Mouse (Mus musculus) adrenal gland, adult 2 months (tissue): Measurements from ENCODE around the gene Zfhx2. TPM values are rescaled to one million over a fixed set of nuclear protein-coding genes. Genes with fewer than 3 reads are reported as not detected.
"Not testable (repeated sequence)": the region's sequence is repeated elsewhere in the genome, so short reads cannot be mapped to it uniquely, and the experiment has no call there.

ENCODE experiments used
- DNase-seq: peaks from one replicate; pipeline ENCODE4 v3.0.0; 2021
- polyA plus RNA-seq: library from polyadenylated mRNA; depleted of rRNA; stranded (reverse); fragments of >200 nt; gene quantifications from 2 replicates; pipeline ENCODE4 v1.2.3, GENCODE M21; 2012; rRNA removed
- total RNA-seq, 2 experiments: library from RNA; stranded (reverse); gene quantifications; 2 replicates each; pipeline ENCODE4 v1.2.3; 2021

The Zfhx2 gene
- total and polyA plus RNA-seq, 3 experiments, result 4.2 to 7.3 (median 6.3) TPM

DNA sequence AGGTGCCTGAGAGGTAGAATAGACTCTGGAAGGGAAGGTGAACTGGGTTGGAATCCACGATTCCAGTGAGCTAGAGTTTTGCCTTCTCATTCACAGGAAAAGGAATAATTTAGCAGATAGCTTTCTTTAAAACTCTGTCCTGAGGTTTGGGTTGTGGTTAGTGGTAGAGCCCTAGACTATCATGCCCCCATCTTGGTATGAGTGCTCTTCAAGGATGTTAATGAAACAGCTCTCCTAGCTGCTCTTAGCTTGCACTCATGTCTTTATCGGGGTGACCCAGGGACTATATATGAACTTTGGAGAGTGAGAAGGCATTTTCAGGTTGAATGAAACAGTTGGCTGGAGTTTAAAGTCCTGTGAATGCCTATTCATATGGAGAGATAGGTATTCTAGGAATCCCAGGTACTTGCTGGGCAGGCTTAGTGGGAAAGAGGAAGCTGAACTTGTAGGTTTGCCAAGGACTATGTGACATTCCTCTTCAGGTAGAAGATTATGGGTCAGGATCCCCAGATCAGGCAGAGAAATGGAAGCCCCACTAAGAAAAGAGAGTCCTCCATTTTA is 44.1 kb downstream of the Zfhx2 start:
- DNase-seq, result no peak

DNA sequence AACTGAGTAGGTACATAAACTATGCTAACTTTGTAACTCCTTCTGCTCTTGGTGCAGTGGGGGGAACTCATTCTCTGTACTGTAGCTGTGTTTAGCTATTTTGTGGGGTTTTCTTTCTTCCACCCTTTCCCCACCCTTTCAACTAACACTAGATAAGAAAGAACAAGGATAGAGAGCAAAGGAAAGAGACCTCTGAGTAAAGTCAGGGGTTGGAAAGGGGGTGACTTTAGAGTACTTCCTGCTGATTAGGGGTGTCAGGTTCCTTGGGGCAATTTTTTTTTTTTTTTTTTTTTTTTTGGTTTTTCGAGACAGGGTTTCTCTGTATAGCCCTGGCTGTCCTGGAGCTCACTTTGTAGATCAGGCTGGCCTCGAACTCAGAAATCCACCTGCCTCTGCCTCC is 48.4 kb downstream of the Zfhx2 start:
- not testable (repeated sequence) for DNase-seq

DNA sequence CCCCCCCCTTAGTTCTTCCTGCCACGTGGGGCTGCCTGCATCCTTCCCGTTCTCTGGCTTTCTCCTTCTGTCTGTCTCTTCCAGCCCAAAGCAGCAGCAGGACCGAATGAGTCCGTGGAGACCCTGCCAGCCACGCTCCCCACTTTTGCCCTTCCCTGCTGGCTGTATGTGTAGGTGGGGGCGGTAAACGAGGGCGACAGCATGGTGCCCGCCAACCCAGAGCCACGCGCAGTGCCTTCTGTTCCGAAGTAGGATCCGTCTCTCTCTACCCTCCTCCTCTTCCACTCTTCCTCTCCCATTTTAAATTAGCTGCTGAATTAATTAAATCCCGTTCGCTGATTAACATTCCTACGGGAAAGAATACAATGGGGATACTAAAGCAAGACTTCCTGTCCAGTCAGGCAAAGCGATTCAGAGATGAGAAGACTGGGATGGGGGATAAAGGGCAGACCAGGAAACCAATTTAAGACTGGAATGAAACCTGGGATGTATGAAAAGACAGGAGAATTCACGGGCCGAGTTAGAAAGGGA is 59.4 kb downstream of the Zfhx2 start:
- no peak for DNase-seq

DNA sequence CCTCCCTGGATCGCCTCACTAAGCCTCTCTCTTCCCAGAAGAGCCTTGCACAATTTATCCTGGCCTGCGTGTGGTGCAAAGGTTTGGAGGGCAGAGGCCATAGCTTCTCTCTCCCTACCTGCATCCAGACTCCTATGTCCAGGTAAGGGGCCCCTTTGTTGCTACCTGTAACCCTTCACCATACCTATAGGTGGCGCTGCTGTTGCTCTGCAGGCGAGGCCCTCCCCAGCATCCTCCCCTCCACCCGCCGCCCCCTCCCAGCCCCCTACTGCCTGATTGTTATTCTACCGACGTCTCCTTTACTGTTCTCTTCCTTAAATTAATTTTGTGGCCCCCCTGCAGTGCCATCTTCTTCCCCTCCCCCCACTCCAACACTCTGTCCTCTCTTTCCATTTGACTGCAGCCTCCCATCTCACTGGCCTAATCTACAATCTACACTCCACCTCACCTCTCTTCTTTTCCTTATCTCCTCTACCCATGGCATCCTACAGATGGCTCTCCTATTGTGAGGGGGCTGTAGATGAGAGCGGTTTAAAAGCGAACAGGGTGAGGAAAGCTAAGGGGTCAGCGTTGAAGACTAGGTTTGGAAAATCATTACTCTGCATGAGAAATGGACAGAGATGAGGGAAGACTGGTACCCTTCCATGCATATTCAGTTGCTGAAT is 63.0 kb downstream of the Zfhx2 start:
- no peak for DNase-seq

DNA sequence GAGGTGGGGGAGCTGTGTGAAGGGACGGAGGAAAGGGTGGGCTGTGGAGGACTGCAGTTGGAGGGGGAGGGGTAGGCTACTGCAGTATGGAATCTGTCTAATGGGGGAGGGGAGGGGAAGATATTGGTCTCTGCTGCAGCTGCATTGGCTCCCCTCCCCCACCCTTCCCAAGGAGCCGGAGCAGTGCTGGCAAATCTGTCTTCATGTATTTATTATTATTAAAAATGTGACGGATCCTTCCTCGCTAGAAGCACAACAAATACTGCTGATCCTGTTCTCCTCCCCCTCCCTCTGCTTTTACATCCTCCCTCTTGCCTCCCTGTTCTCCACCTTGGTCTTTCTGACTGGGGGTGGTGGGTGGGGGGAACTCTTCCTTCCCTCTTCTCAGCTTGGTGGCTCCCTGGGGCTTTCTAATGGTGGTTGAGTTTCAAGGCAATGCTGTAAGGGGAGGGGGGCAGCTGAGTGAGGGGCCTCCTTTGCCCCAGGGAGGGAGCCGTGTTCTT is 63.7 kb downstream of the Zfhx2 start:
- DNase-seq, result no peak

DNA sequence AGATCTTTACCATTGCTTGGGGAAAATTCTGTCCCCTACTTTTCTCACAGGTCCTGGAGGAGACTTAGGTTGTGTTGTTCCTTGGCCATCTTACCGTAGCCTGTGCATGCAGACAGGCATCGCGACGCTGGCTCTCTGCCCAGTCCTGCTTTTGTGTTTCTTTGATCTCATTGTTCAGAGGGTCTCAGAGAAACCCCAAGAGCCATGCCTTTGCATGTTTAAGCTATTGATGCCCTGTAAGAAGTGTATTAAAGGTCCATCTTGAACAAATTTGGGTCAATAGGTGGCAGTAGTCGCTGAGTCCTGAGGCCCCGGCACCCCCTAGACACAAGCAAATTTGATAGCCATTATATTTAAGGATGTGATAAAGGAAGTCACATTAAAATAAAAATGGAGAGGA is 64.5 kb downstream of the Zfhx2 start:
- no peak for DNase-seq

DNA sequence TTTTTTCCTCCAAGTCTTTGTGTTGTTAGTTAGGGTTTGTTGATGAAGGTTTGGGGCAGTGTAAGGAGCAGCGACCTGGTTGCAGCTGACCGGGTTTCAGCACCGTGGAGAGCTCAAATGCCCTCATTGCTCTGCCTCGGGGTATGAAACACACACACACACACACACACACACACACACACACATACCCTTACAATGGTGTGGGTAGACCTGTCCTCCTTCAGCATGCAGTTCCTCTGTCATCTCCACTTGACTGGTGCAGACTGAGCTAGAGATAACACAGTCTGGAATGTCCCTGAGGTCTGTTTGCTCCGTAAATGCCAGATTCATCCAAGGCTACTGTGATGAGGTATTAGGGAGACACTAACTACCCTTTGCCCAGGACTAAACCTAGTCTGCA is 64.9 kb downstream of the Zfhx2 start:
- peak; percentile 28 for DNase-seq

DNA sequence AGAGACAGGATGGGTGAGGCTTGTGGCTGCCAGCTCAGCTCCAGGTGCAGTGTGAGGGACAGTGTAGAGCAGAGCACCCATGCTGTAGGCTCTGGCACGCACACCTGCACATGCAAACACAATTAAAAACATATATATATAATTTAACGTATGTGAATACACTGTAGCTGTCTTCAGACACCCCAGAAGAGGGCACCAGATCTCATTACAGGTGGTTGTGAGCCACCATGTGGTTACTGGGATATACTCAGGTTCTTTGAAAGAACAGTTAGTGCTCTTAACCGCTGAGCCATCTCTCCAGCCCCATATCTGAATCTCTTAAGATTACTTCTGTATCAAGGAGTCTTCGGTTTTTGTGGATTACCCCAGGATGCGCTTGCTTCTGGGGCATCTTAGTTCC is 66.6 kb downstream of the Zfhx2 start:
- DNase-seq, result no peak

DNA sequence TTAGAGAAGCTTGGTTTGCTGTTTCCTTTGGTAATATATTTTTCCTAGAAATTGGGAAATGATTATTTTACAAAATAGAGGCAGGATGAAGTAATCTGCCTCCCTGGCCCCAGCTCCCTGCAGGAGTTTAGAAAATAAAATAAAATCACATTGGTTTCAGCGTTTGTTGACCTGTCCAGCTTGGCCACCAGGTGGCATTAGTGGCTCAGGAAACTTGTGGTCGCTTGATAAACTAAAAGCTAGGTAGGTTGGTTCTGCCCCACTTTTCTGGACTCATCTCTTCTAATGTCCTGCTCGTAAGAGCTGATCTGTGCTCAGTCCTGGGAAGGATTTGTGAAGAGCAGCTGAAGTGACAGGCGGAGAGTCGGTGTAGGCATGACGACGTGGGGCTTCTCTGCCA is 67.9 kb downstream of the Zfhx2 start:
- DNase-seq, result peak; percentile 46

DNA sequence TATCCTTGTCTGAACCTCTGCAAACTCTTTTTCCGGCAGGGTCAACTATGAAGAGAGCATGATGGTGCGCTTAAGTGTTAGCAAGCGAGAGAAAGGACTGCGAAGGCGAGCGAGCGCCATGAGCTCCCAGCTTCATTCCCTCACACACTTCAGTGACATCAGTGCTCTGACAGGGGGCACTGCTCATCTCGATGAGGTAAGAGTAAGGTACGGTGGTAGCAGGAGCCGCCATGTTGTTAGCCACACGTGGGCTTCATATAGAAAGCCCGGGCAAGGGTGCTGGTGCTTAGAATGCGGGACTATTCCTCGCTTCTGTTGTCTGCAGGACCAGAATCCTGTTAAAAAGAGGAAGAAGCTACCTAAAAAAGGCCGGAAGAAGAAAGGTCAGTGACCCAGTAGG is 69.1 kb downstream of the Zfhx2 start:
- no peak for DNase-seq

DNA sequence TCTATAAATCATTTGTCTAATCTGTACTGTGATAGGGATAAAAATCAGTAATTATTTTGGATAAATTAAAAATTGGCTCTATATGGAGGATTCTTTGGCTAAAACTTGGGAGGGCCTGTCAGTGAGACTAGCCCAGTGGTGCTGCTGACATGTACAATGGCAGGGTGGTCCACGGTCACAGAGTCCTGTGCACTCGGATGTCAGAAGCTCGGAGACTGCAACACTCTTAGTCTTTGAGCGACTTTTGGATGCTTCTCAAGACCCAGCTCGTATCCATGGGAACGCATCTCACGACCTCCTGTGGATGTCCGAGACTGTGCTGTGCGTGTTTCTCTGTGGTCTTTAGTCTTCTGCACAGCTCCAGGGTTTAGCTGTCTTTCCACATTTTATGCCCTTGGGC is 71.7 kb downstream of the Zfhx2 start:
- no peak for DNase-seq

DNA sequence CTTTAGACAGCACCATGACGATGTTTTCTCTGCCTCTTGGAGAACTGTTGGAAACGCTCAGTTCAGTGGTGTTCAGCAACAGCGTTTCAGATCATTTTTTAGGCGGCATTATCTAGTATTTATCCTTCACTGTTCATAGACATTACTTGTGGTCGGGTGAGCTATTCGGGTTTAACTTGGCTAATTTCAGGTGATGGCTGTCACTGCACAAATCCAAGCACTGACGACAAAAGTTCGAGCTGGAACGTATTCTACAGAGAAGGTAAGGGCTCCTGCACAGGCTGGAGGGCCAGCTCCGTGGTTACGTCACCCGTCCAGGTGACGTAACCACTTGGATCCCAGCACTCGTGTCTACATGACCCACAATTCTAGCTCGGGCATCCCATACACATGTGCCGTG is 75.2 kb downstream of the Zfhx2 start:
- DNase-seq, result no peak

DNA sequence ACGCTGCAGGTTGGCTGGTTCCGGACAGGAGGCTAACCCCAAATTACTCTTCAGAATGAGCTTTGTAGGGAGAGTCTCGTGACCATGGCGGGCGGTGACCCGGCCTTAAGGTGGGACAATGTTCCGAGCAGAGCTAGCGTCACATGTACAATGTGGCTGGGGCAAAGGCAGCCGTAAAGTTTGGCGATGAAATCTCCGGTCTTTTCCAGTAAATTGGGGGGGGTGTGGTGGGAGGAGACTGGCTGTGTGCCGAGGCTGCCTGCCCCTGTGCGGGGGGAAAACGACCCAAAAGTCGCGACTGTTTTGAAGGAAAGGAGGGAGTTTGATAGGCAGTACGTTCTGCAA is 76.4 kb downstream of the Zfhx2 start:
- no peak for DNase-seq

DNA sequence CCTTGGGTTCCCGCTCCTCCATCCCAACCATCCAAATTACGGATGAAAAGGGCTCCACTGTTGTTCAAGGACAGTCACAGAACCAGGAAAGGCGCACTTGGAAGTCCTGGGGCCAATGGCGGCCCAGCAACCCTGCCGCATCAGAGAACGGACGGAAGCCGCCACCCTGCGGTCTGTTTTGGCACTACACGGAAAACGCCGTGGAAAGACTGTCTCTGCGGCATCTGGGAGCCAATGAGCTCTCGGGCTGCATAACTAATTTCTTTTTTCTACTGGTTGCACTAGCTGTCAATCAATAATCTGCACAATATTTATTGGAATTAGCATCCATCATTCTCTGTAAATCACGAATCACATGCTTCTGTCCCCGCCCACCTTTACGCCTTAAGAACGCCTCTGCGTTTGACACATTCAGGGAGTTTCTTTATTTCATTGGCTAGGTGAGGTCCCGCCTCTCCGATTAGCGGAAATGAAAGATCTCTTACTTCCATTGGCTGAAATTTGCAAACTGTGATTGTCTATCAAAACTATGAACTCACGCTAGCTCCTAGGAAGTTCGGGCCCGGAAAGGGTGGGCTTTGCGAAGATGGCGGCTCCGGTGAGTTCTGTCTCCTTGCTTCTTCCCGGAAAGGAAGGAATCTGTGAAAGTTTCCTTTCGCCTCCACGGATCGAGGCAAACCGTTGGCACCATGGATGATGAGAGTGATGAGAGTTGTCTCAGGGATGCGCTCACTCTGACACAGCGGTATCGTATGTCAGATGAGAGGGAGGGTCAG is 76.9 kb downstream of the Zfhx2 start, which contains the start of gene Ngdn:
Gene Ngdn, plus strand, starts transcription at position 464 of the 776 bp plus-strand sequence.
- peak; percentile 99 for DNase-seq

DNA sequence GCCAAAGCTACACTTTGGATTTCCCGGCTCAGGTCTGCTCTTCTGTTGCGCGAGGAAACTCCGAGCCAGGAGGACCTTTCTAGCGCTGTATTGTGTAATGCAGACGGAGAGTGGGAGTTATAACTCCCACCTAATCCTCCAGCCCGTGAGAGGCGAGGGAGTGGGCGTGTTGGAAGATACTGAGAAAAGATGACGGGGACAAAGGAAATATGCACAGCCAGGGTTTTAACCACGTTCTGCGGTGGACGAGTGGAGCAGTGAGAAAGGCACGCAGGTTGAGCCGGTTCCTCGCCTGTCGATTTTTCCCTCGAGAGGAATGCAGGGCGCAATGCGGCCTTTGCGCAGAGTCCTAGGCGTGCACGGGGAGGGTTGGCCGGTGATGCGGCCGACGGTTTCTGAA is 77.5 kb downstream of the Zfhx2 start:
- DNase-seq, result no peak

DNA sequence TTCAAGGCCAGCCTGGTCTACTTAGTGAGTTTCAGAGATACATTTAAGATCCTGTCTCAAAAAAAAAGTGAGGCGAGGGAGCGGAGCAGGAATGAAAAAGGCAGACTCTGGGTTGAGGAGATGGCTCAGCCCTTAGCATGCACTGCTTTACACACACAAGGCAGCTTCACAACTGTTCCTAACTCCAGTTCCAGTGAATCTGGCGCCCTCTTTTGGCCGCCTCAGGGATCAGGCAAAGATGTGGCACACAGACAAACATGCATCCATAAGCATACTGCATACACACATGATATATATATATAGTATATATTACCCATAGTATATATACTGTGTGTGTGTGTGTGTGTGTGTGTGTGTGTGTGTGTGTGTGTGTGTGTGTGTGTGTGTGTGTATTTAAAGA is 81.0 kb downstream of the Zfhx2 start:
- no peak for DNase-seq

Other genes starting within 250 kb of the Zfhx2 start
- 10 to 100 TPM; 12.1 to 18.8 TPM for gene Homez, start 221.4 kb downstream of the Zfhx2 start, total RNA-seq
- 3.5 and 4.1 TPM in 2 replicates for gene Homez, start 221.4 kb downstream of the Zfhx2 start, polyA plus RNA-seq
- 10 to 100 TPM; 13.0 to 19.6 TPM for gene Ppp1r3e, start 214.8 kb downstream of the Zfhx2 start, total RNA-seq
- gene Ppp1r3e, start 214.8 kb downstream of the Zfhx2 start, polyA plus RNA-seq, result 41.8 and 45.9 TPM in 2 replicates
- gene Bcl2l2, start 208.9 kb downstream of the Zfhx2 start, total RNA-seq, result 10 to 100 TPM; 42.6 to 57.7 TPM
- gene Bcl2l2, start 208.9 kb downstream of the Zfhx2 start, polyA plus RNA-seq, result 43.3 and 45.1 TPM in 2 replicates
- gene Gm20521, start 208.9 kb downstream of the Zfhx2 start, total RNA-seq, result 1 to 10 TPM in 1 of 2 experiments, not detected in 1; 7.1 TPM
- gene Gm20521, start 208.9 kb downstream of the Zfhx2 start, polyA plus RNA-seq, result 37.6 and 42.4 TPM in 2 replicates
- gene Pabpn1, start 199.8 kb downstream of the Zfhx2 start, total RNA-seq, result 100 to 1,000 TPM; 167 to 196 TPM
- 69.3 and 80.4 TPM in 2 replicates for gene Pabpn1, start 199.8 kb downstream of the Zfhx2 start, polyA plus RNA-seq
- gene Slc22a17, start 179.2 kb downstream of the Zfhx2 start, total RNA-seq, result 10 to 100 TPM; 24.9 to 45.1 TPM
- gene Slc22a17, start 179.2 kb downstream of the Zfhx2 start, polyA plus RNA-seq, result 191 and 246 TPM in 2 replicates
- 1 to 10 TPM; 1.9 to 4.9 TPM for gene Efs, start 166.2 kb downstream of the Zfhx2 start, total RNA-seq
- gene Efs, start 166.2 kb downstream of the Zfhx2 start, polyA plus RNA-seq, result 7.7 and 11.4 TPM in 2 replicates
- gene Il25, start 159.6 kb downstream of the Zfhx2 start, total RNA-seq, result not detected
- gene Il25, start 159.6 kb downstream of the Zfhx2 start, polyA plus RNA-seq, result 0.12 and 0.17 TPM in 2 replicates
- gene Cmtm5, start 156.1 kb downstream of the Zfhx2 start, total RNA-seq, result under 1 TPM in 1 of 2 experiments, not detected in 1; 0.78 TPM
- 1.9 and 2.9 TPM in 2 replicates for gene Cmtm5, start 156.1 kb downstream of the Zfhx2 start, polyA plus RNA-seq
- gene Myh6, start 125.4 kb downstream of the Zfhx2 start, total RNA-seq, result not detected
- gene Myh6, start 125.4 kb downstream of the Zfhx2 start, polyA plus RNA-seq, result not detected in 2 replicates
- gene Gm17428, start 115.4 kb downstream of the Zfhx2 start, total RNA-seq, result not detected
- not detected in 2 replicates for gene Gm17428, start 115.4 kb downstream of the Zfhx2 start, polyA plus RNA-seq
- gene Myh7, start 97.7 kb downstream of the Zfhx2 start, total RNA-seq, result not detected
- gene Myh7, start 97.7 kb downstream of the Zfhx2 start, polyA plus RNA-seq, result not detected in 2 replicates
- 10 to 100 TPM; 36.0 TPM for gene Ngdn, start 76.9 kb downstream of the Zfhx2 start, total RNA-seq
- gene Ngdn, start 76.9 kb downstream of the Zfhx2 start, polyA plus RNA-seq, result 2.7 and 2.9 TPM in 2 replicates
- 10 to 100 TPM; 11.6 to 21.6 TPM for gene Thtpa, start 2.5 kb upstream of the Zfhx2 start, total RNA-seq
- gene Thtpa, start 2.5 kb upstream of the Zfhx2 start, polyA plus RNA-seq, result 6.0 and 6.7 TPM in 2 replicates
- 10 to 100 TPM; 21.9 to 24.8 TPM for gene Ap1g2, start 14.3 kb upstream of the Zfhx2 start, total RNA-seq
- gene Ap1g2, start 14.3 kb upstream of the Zfhx2 start, polyA plus RNA-seq, result 27.3 and 30.3 TPM in 2 replicates
- 1 to 10 TPM; 2.5 to 3.0 TPM for gene Jph4, start 24.6 kb upstream of the Zfhx2 start, total RNA-seq
- gene Jph4, start 24.6 kb upstream of the Zfhx2 start, polyA plus RNA-seq, result 4.0 and 6.8 TPM in 2 replicates
- not detected for gene Dhrs2, start 129.7 kb upstream of the Zfhx2 start, total RNA-seq
- gene Dhrs2, start 129.7 kb upstream of the Zfhx2 start, polyA plus RNA-seq, result not detected in 2 replicates